Mouse (Mus musculus): Measurements from ENCODE around the gene Usp30.
A peak's percentile ranks its signal among the peaks of the same experiment; 100 is the strongest.

The Usp30 gene

DNA sequence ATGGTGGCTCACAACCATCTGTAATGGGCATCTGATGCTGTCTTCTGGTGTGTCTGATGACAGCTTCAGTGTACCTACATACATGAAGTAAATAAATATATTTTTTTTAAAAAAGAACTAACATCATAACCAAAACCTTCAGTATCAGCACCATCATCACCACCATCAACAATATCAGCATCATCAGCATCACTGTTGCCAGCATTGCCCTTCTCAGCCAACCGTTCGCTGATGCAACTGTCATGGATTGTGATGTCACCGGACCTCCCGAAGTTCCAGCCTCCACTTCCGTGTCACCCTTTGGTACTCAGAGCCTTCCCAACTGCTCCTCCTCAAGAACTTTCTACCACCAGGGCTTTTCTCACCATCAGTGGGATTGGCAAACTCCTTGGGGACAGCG lies at the start of gene Usp30:
Gene Usp30 (plus strand): TSS at position 301 of the 400 bp plus-strand sequence.
- no peak for DNase-seq (ENCODE audit: low read depth)

DNA sequence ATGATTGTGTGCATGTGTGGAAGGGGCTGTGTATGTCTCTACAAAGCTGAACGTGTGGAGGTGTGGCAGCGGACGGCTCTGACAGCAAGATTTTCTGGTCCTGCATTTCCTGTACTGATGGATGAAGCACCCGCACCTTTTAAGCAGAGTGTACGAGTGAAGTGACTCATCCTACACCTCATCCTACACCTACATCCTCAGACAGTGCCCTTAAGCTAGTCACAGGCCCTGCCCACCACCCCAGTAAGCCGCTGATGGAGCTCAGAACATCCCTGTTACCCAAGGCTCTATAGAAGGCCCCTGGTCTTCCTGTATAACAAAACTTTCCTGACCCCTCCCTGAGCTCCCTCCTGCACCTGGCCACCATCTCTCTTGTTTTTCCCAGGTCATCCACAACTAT lies 40.9 kb upstream of the Usp30 start:
- no peak for DNase-seq (ENCODE audit: low read depth)

DNA sequence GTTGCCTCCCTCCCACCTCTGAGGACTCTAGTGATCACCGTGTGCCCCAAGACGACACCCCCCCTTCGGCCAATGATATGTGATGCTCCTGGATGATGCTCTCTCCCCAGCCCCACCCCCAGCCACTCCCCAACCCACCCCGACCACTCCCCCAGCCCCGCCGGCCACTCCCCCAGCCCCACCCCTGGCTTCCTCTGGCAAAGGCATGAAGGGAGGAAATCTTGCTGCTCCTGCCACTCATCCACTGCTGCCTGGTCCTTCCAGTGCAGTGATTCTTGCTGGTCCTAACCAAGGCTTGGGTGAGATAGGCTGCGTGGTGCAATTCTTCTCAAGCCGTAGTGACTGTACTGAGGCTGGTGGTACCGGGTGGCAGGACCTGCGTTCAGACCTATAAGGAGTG lies 40.4 kb upstream of the Usp30 start:
- no peak for DNase-seq (ENCODE audit: low read depth)

DNA sequence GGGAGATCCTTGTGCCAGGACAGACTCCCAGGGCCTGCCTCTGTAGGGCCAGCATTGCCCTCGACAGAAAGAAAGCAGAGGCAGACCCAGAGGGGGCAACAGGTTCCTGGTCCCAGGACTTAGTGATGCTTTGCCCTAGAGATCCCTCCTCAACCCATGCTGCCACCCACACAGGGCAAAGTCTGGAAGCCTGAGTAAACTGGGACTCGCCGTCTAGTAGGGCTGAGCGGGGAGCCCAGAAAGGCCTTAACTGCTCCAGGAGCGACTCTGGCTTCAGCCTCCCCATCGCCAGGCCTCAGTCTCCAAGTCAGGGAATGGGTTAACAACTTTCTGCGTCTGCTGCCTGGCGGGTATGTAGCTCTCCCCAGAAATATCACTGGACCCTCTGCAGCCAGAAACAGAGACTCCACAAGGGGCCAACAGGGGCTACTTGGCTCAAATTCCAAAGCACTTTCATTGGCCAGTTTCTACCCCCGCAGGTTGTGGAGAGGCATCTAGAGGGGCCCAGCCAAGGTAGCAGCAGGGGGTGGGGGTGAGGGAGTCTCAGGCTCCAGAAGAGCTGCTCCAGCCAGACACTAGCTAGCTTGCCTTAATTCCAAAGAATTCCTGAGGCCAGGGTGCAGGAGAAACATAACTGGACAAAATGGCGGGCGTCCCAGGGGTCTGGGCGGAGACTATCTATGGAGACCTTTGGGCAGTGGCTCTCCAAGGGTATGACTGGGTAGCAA lies 37.9 kb upstream of the Usp30 start:
- DNase-seq (ENCODE audit: low read depth): no peak

DNA sequence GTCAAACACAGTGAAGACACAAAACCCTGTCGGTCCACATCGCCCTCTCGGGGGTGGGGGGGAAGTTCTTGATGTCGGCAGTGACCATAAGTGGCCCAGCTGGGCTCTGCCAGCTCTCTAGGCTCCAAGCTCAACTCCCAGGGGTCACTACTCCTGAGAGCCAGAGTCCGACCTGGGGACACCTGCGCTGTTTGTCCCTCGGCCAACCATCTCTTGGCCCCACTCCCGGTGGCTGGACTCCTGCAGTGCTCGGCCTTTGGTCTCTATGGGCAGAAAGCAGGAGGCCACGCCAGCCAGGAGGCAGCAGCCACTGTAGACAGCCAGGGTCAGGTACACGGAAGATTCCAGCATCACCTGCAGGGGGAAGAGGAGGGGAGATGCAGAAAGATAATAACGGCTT lies 37.1 kb upstream of the Usp30 start:
- no peak for DNase-seq (ENCODE audit: low read depth)

DNA sequence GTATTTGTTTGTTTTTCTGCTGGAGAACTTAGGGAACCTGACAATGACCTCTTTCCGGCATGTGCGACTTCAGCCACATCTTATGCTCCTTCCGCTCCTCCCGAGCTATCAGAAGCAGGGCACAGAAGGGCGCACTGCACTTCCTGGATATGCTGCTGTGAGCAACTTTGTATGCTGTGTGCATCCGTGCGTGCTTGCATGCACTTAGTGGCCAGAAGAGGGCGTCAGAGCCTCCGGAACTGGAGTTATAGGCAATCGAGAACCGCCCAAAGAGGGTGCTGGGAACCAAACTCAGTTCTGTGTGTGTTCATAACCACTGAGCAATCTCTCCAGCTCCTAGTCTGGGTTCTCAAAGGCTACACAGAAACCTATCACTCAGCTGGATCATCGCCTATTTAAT lies 34.6 kb upstream of the Usp30 start:
- DNase-seq (ENCODE audit: low read depth): no peak

DNA sequence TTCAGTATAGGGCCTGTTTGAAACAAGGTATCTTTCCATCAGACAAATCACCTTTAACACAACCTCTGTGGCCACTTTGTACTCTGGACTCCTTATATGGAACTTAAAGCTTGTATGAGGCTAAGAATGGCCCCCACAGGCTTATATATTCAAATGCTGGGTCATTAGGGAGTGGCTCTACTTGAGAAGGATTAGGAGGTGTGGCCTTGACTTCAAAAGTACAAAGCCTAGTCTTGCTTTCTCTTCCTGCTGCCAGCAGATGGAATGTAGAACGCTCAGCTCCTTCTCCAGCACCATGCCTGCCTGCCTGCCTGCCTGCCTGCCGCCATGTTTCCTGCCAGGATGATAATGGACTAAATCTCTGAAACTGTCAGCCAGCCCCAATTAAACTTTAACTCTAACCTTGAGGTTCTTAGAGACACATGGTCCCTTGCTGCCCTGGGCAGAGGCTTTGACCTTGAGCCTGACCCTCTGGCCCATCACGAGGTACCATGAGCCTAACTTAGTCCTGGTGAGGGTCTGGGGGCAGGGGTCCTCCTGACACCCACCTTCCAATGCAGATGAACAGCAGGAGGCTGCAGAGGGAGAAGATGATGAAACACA lies 33.0 kb upstream of the Usp30 start:
- DNase-seq (ENCODE audit: low read depth): no peak

DNA sequence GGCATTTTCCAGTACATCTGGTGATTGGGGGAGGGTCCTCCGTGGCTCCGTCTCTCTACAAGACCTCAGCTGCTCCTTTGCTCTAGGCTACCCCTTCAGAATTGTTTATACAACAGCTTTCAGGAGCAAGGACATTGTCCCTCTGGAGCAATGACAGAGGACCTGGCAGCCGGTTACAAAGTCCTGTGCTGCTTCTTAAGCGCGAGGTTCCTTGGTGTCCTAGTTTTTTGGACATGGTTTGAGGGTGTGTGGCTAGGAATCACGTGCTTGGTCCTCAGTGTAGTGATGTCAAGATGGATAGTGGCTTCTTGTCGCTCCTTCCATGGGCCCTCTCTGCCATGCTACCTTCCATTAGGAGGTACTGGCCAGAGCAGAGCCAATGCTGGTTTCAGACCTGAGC lies 30.9 kb upstream of the Usp30 start:
- no peak for DNase-seq (ENCODE audit: low read depth)

GRCm38 (mm10) chr5:114035111-114035510 lies 30.1 kb upstream of the Usp30 start:
- no peak for DNase-seq (ENCODE audit: low read depth)

DNA sequence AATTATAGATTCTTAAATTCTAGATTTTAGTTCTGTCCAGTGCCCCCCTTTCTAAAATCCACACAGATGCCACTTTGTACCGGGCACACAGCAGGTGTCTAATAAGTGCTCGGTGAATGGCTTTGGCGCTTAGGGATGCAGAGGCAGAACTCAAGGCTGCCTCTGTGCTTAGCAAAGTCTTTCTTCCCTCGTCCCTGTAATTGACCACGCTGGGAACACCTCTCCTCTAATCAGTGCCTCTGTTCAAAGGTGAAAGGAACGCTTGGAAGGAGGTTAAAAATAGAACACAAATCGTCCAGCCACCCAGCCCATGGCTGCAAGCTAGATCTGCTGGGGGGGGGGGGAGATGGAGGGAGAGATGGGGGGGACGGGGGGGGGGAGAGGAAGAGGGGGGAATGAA lies 24.8 kb upstream of the Usp30 start:
- no peak for DNase-seq (ENCODE audit: low read depth)

DNA sequence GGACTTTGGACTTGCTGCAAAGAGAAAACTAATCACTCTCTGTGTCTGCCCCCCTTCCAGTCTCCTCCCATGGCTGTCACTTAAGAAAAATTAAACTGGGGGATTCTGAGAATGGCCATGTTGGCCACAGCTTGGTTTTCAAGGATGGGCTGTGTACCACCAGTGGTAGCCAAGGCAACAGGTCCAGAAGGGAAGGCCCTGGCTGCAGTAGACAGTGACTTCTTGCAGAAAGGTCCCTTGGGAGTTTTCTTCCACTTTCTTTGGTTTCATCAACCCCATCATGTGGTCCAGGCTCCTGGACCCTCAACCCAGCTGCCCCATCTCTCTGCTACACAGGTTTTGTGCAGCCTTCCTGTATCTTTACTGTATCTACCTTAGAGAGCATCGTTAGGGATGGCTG lies 24.4 kb upstream of the Usp30 start:
- no peak for DNase-seq (ENCODE audit: low read depth)

DNA sequence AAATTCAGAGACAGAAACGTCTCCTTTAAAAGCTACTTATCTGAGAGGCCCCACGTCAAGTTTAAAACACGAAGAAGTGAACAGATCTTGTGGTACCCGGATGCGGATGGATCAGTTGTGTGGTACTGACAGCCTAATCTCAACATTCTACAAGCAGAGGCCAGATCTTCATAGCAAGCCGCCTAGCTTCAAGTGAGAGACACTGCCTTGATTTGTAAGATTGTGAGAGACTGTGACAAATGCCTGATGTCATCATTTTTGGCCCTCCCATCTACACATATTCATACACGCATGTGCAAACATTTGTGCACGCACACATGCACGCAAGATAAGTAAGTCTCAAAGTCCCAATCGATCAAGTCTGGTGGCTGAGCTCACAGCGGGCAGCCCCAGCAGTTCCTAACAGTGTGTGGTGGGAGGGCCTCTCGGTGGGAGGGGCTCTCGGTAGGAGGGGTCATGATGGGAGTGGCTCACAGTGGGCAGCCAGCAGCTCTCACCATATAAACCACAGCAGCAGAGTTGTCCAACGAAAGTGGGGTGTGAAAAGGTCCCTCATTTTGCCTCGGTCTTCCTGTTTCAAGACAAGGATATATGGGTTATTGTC lies 23.8 kb upstream of the Usp30 start:
- peak; percentile 32 for DNase-seq (ENCODE audit: low read depth)

DNA sequence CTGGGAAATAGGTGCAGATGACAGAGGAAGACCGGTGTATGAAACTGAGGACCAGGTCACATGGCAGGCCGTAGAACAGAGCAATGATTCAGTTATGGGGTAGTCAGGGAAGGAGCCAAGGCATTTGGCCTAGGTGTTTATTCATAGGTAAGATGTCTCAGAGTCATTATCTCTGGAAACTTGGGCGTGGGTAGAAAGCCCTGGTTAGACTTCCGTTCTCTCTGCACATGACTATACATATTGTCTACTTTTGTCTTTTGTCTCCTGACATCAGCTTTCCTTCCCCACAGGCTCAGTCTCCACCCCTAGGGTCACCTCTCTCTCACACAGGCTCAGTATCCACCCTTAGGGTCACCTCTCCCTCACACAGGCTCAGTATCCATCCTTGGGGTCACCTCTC lies 21.5 kb upstream of the Usp30 start:
- no peak for DNase-seq (ENCODE audit: low read depth)

- DNase-seq (ENCODE audit: low read depth): peak; percentile 29
Observed at GRCm38 (mm10) chr5:114045134-114045533, 20.1 kb upstream of the Usp30 start.

GRCm38 (mm10) chr5:114046151-114046550 lies 19.1 kb upstream of the Usp30 start:
- no peak for DNase-seq (ENCODE audit: low read depth)

GRCm38 (mm10) chr5:114046604-114047003 lies 18.7 kb upstream of the Usp30 start:
- DNase-seq (ENCODE audit: low read depth): no peak

DNA sequence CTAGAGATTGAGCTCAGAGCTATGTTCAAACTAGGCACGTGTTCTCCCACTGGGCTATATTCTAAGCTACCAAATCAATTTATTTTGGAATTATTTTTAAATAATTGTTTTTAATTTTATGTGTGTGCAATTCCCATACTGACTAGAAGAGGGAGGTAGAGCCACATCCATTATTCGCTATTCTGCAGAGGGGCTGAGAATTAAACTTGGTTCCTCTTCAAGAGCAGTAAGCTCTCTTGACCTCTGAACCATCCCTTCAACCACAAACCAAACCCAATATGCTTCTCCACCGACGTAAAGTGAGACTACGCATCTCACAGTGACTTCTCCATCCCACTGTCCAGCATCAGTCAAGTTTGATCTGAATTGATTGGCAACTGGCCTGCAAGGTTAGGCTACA lies 18.1 kb upstream of the Usp30 start:
- peak; percentile 6 for DNase-seq (ENCODE audit: low read depth)

DNA sequence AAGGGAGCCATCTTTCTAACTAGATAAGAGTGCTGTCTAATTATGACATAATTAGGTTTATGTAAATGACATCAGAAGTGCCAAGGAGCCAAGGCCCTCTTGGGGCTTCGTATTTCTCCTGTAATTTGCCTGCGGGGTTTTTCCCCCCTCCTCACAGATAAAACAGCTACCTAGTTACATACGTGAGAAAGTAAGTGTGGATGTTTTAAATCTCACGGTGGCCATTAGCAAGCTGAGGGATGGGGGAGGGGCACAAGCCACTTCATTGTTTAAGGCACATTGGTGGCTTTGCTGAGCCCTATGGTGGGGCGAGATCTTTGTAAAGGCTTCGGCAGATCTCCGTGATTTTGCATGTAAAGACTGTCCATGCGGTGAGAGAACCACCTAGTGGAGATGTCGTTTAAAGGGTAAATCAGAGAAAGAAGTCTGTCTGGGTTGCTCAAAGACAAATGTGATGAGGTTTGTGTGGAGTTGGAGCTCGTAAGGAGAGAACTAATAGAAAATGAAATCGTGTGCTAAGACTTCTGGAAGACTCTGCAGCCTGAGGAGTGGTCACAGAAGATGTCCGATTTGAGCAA lies 16.4 kb upstream of the Usp30 start:
- DNase-seq (ENCODE audit: low read depth): no peak

DNA sequence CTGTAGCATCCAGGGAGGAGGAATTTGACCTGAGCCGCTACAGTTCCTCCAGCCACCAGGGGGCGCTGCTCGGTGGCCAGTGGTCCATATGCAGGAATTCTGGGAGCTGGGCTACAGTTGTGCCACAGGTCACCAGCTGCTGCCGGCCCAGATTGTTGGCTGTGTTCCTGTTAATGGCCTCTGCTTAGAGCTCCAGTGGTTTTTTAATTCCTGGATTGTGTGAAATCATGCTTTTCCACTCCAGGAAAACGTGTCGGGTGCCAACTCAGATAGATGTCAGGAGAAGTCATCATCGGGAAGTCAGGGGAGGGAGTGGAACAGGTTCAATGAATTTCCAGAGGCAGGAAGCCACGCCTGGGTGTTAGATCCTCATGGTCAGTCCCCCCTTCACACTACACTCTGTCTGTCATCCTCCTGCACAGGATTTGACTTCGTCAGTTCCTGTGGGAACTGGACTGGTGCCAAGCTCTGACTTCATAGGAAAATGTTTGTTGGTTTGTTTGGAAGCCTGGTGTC lies 13.0 kb upstream of the Usp30 start:
- DNase-seq (ENCODE audit: low read depth): peak; percentile 31

GRCm38 (mm10) chr5:114057129-114057731 lies 8.0 kb upstream of the Usp30 start:
- no peak for DNase-seq (ENCODE audit: low read depth)

- DNase-seq (ENCODE audit: low read depth): no peak
Observed at GRCm38 (mm10) chr5:114061675-114062074, 3.6 kb upstream of the Usp30 start.

DNA sequence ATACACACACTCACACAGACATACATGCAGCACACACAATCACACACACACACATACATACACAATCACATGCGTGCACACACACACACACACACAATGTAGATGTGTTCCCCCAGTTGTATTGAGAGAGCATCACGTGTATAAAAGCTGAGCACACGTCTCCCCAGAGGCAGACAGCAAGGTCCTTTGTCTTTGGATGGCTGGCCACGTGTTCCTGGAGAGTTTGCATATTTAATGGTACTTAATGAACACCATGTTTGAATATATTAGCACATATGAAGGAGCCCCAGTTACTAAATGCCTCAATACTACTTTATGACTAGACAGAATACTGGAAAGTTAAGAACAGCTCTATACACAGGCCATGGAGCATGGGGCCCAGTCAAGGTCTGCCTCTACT lies 1.3 kb upstream of the Usp30 start:
- DNase-seq (ENCODE audit: low read depth): no peak

DNA sequence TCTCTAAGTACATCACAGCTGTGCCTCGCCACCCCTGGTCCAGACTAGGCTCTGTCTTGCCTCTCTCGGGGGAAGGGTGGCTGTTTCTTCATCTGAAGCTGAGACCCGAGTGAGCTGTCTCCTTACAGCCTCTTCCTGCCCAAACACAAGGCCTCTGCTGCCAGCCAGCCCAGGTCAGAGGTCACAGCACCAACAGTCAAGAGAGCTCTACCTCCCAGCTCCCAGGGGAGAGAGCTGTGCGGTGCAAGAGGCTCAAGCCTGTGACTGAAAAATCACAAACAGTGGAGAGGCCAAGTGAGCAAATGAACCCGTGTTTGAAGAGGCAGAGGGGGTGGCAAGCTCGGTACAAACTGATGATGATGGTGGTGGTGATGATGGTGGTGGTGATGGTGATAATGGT lies 1.3 kb downstream of the Usp30 start:
- DNase-seq (ENCODE audit: low read depth): no peak
